Mouse (Mus musculus): Measurements from ENCODE around the gene Tcf7l1.

Tcf7l1 gene

DNA sequence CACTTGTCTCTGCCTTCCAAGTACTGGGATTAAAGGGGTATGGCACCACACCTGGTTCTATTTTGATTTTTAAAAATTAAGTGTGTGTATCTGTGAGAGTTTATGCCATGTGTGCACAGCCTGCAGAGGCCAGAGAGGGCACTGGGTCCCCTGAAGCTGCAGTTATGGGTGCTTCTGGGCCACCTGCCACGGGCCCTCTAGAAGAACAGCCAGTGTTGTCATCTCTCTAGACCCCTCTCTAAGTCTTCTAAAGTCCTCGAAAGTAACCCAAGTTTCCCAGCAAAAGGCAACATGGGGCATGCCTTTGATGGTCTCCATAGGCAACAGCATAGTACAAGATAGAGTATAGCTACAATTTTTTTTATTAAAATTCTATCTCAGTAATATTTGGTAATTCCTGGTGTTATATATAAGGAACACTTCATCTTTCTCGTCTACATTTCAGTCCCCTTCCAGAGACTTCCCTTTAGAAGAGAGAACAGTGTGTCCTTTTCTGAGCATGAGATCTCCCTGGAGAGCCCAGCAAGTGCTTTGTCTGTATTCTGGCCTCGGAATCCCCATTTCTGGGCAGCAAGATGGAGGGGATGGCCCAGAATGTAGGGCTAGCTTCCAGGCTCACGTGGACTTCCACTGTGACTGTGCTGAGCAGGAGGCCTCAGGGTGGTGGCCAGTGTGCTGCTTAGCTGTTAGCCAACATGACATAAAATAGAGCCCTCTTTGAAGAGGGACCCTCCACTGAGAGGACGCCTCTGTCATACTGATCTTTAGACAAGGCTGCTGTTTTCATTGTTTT, 195.8 kb downstream of the Tcf7l1 start:
- DNase-seq (ENCODE audit: low read depth, low spot score): peak; percentile 10

- DNase-seq (ENCODE audit: low read depth, low spot score): no peak
Observed at GRCm38 (mm10) chr6:72590111-72590510, 198.9 kb downstream of the Tcf7l1 start.

- DNase-seq (ENCODE audit: low read depth, low spot score): no peak
Observed at GRCm38 (mm10) chr6:72588307-72588706, 200.7 kb downstream of the Tcf7l1 start.

DNA sequence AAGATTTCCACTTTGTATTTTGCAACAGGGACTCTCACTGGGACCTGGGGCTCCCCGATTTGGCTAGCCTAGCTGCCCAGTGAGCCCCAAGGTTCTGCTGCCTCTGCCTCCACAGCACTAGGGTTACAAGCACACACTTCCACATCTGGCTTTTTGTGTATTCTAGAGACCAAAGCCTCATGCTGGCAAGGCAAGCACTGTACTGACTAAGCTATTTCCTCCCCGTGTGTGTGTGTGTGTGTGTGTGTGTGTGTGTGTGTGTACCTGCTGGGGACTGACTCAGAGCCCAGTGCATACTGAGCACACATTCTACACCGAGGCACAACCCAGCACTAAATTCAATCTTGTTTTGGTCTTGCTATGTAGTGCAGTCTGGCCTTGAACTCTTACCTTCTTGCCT, 202.4 kb downstream of the Tcf7l1 start:
- DNase-seq (ENCODE audit: low read depth, low spot score): no peak

DNA sequence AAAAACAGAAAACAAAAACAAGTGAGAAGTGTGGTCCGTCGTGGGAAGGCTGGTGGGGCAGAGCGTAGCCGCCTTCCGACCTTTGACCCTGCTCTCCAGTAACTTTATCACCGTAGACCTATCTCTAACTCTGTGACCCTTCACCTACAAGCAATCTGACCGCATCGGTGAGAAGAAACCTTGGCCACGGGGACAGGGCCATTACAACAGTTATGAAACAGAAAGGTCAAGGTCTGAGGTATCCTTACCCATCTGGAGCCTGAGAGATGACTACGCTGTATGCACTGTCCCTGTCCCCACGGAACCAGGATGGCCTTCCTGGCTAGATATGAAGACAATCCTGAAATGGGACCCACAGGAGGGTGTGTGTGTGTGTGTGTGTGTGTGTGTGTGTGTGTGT, 204.9 kb downstream of the Tcf7l1 start:
- no peak for DNase-seq (ENCODE audit: low read depth, low spot score)

GRCm38 (mm10) chr6:72583211-72583839, 205.7 kb downstream of the Tcf7l1 start:
- DNase-seq (ENCODE audit: low read depth, low spot score): no peak

GRCm38 (mm10) chr6:72581625-72582382, 207.2 kb downstream of the Tcf7l1 start:
- DNase-seq (ENCODE audit: low read depth, low spot score): no peak
